Mouse (Mus musculus): ENCODE measurements around the gene Syde2. TPM values are rescaled to one million over a fixed set of nuclear protein-coding genes. Genes with fewer than 3 reads are reported as not detected.
A peak's percentile ranks its signal among the peaks of the same experiment; 100 is the strongest.
"Not testable (repeated sequence)": the region's sequence is repeated elsewhere in the genome, so short reads cannot be mapped to it uniquely, and the experiment has no call there.

Gene Syde2
- polyA plus RNA-seq, 2 experiments from 2014 or later: not detected

DNA sequence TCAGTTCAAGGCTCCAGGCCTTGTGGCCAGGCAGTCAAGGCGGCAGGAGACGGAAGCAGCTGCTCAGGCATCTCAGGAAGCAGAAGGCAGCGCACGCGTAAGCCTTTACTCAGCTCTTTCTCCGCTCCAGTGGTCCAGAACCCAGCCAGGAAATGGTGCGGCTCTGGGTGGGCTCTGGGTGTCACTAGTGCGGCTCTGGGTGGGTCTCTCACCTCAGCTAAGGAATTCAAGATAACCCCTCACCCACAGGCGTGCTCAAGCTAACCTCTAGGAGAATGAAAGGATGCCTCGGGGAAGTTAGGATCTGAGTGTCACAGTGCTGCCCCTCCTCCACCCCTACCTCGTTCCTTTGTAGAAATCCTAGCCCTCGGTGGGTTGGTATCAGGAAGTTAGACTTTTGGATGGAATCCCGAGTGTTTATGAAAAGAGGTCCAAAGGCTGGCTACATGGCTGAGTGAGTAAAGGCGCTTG is 18.6 kb upstream of the Syde2 start:
- no peak for ATAC-seq

- ATAC-seq: no peak
Observed at GRCm38 (mm10) chr3:145971501-145971900, 16.2 kb upstream of the Syde2 start.

DNA sequence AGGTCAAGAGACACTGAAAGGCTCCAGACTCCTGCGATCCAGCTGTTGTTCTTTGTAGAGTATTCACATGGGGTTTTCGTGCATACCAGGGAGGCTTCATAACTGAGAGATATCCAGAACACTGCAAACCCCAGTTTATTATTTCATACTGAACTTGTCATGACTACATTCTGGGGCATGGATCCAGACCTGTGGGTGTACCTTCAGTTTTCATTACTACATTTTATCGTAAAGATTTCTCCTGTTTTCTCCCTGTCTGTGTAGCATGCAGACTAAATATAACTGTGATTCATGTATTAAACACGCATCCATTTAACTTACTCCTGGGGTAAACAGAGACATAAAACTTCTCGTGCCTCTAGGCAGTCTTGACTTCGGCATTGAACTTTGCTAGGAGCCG is 12.7 kb upstream of the Syde2 start:
- ATAC-seq: no peak

DNA sequence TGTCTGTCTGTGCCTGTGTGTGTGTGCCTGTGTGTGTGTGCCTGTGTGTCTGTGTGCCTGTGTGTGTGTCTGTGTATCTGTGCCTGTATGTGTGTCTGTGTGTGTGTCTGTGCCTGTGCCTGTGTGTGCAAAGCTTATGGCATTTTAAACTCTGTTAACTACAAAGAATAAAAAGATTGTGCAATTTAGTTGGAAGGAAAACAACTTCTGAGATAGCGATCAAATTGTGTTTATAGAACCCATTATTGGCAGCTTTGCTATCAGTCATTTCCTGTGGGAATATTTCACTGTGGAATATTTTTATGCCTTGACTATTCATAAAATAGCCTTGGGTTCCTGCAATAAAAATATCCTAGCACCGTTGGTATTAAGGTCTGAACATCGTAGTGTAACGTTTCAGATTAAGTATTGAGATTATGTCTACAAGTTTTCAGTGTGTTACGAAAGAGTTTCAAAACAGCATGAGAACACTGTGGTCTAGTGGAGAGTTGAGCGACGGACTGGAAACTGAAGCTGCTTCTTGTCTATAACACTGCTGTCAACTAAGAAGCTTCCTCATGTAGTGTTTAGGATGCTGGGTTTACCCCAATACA is 2.2 kb upstream of the Syde2 start:
- ATAC-seq: no peak

- no peak for ATAC-seq
Observed at GRCm38 (mm10) chr3:145986317-145987001, 1.2 kb upstream of the Syde2 start.

DNA sequence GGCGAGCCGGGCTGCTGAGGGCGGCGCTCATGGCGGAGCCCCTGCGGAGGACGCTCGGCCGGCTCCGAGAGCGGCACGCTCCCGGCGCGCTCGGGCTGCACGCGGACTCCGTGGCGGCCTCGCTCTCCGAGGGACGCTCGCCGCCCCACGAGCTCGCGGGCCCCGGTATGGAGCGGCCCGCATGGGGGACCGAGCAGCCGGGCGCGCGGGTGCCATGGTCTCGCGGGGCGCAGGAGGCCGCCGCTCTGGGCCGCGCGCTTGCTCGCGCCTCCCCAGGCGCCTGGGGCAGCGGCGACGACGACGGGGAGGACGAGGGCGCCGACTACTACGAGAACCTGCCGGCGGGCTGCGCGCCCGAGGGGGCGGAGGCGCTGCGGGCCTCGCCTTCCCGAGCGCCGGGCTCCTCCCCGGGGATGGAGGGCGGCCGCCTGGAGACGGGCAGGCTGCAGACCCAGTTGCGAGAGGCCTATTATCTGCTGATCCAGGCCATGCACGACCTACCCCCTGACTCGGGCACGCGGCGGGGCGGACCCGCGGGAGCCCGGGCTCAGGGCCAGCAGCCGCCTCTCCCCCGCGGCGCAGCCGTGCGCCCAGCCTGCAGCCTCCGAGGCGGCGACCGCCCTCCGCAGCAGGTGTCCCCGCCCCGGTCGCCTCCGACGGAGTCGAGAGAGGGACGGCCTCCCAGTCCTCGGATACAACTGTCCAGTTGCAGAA is 457 bp downstream of the Syde2 start:
- ATAC-seq: peak; percentile 37

GRCm38 (mm10) chr3:145988684-145989575 is 1.3 kb downstream of the Syde2 start:
- peak; percentile 23 for ATAC-seq

DNA sequence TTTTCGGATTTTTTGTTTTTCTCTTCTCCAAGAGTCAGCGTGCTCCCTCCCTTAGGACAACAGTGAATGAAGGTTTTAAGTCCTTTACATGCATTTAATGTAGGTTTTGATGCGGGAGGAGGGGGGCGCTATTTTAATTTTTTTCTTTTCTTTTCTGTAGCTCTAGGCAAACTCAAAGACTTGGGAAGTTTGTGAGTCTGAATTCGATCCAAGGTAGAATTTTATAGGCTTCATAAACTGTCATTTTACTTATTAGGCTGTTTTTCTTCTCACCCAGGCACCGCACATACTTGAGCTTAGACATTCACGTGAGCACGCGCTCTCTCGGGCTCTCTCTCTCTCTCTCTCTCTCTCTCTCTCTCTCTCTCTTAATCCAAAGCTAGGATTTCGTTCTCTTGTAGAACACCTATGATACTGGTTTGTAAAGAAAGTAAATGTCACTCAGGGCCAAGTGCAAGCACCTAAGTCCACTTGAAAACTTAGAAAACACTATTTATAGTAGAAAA is 2.0 kb downstream of the Syde2 start:
- no peak for ATAC-seq

- no peak for ATAC-seq
Observed at GRCm38 (mm10) chr3:145991130-145991529, 3.5 kb downstream of the Syde2 start.

DNA sequence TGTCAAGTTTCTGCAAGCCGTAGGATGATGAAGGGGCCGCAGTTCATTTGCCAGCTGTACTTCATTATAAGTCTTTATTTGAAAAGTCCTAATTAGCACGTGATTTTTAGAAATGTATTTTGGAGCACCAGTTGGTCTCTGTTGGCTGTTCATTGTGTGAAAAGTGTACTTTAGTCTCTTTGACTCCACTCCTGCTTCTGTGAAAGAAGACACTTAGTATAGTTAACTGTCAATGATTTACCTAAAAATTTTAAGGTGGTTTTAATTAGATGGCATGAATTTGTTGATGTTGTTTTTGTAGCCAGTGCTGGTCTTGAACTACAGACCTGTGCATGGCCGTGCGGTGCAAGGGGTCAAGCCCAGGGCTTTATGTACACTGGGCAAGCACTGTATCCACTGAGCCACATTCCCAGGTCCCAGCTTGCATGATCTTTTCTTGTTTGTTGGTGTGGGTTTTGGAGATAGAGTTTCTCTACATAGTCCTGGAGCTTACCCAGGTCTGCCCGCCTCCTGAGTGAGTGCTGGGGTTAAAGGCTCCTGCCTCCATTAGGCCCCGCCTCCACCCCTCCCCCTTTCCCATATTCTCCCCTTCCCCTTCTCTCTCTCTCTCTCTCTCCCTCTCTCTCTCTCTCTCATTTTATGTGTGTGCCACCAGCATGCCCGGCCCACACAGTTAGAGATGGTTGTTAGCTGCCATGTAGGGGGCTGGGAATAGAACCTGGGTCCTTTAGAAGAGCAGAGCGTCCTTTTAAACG is 4.5 kb downstream of the Syde2 start:
- ATAC-seq: no peak

- no peak for ATAC-seq
Observed at GRCm38 (mm10) chr3:145992796-145993195, 5.1 kb downstream of the Syde2 start.

GRCm38 (mm10) chr3:145993481-145994201 is 6.0 kb downstream of the Syde2 start:
- ATAC-seq: no peak

GRCm38 (mm10) chr3:145995489-145995888 is 7.8 kb downstream of the Syde2 start:
- ATAC-seq: no peak

- not testable (repeated sequence) for ATAC-seq
Observed at GRCm38 (mm10) chr3:145996539-145996938, 8.9 kb downstream of the Syde2 start.

DNA sequence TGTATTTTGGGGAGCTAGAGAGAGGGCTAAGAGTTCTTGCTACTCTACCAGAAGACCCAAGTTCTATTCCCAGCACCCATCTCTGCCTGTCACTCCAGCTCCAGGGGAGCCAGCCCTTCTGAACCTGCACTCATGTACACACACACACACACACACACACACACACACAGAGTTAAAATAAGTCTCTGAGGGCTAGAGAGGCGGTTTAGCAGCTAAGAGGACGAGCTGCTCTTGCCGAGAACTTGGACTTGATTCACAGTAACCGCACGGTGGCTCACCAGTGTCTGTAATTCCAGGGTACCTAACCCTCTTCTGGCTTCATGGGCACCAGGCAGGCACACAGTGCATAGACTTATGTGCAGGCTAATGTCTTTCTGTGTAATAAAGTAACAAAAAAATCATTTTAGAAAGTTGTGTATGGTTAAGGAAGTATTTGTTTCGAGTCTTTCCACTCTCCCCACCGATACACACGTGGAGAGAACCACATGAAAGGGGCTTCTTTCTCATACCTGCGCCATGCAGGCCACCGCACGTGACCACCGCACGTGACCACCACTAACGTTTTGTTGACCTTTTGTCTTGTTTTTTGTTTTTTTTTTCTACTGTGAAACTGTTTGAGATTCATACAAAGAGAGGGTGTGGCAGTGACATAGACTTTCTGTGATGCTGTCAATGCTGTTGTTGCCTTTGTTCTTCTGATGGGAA is 16.8 kb downstream of the Syde2 start:
- ATAC-seq: peak; percentile 51

DNA sequence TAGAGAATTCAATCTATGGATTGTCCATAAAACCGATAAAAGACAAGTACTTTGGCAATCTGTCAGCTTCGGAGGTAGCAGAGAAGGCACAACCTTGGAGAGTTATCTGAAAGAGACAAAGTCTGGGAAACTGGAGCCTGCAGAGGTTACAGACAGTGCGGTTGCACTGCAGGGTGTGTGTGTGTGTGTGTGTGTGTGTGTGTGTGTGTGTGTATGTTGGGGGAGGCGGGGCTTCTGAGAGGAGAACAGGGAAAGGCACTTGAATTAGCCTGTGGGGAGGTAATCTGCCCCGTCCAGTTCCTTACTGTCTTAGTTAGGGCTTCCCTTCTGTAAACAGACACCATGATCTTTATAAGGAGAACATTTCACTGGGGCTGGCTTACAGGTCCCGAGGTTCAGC is 20.2 kb downstream of the Syde2 start:
- no peak for ATAC-seq

GRCm38 (mm10) chr3:146009859-146010645 is 22.4 kb downstream of the Syde2 start:
- no peak for ATAC-seq

DNA sequence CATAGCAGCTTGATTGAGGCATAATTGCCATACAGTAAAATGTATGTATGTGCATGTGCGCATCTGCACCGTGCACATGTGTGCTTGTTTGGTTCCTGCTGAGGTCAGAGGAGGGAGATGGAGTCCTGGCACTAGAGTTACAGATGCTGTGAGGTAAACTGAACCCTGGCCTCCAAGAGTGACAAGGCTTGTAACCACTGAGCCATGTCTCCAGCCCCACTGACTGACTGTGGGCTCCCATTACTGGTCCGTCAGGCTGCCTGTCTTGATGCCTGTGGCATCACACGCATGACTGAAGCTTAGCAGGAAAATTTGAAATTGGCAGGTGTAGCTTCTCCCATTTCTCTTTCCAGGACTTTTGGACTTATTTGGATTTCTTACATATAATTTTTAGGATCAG is 23.1 kb downstream of the Syde2 start:
- ATAC-seq: no peak

DNA sequence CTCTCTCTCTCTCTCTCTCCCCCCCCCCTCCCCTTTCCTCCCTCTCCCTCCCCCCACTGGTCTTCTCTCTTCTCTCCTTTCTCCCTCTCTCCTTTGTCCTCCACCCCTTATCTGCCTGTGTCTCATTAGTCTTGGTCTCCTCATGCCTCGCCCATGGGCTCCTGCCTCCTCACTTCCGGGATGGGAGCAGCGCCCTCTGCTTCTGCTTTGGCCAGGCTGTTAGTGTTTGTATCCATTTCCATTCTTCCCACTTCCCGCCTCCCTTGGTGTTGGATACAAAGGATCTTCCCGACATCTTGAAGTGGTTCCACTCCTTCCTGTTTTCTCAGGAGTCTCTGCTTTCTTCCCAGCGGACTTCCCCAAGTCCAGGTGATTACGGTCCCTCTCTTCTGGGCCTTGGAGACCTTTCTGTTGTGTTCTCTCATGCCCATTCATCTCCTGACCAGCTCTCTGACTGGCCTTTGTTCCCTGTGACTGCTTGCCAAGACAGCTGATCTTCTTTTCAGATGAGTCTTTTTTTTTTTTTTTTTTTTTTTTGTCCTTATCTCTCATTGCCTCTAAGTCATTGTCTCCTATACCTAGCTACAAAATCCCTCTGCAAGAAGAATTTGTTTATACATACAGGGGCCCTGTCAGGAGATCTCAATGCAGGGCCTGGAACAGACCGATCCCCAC is 24.0 kb downstream of the Syde2 start:
- ATAC-seq: no peak
